Comparison of ENCODE assay signal across 8 mouse cellular contexts in genomic region chr2:174074621-174075020, GRCm38 (mm10). TPM values are rescaled to one million over a fixed set of nuclear protein-coding genes. Genes with fewer than 3 reads are reported as not detected.
DNase-seq lines count a peak whose midpoint lies in the region; ATAC-seq and TF ChIP-seq lines count a peak whose summit lies in the region.

No protein-coding gene starts in this region.

- TF ChIP-seq CTCF in hindbrain, postnatal 0 days (IDR thresholded peaks at IDR 0.05; ENCODE audit: low read depth), result no peak; the same call in 1 of the 2 replicates
- TF ChIP-seq CTCF in midbrain, postnatal 0 days (IDR thresholded peaks at IDR 0.05), result no peak; the same call in 1 of the 2 replicates

- peak; percentile 22; the same call in 1 of the 2 replicates for ATAC-seq in hindbrain, postnatal 0 days
- no peak for ATAC-seq in midbrain, postnatal 0 days (ENCODE audit: low FRiP score)

- peak; percentile 14 to 23 for DNase-seq in frontal cortex, postnatal 10 days (ENCODE audit: low spot score in 2 of 2)
- no peak for DNase-seq in frontal cortex, postnatal 25 days (ENCODE audit: low spot score in 2 of 2)
- DNase-seq in right cerebral cortex, postnatal 10 days (ENCODE audit: low spot score in 2 of 2), result peak; percentile 44 to 48
- no peak for DNase-seq in right cerebral cortex, postnatal 25 days
- peak; percentile 60 for DNase-seq in hindbrain, postnatal 0 days (ENCODE audit: low spot score)
- DNase-seq in midbrain, postnatal 0 days (ENCODE audit: low spot score), result peak; percentile 53
- no peak for DNase-seq in spleen, adult 12 weeks (ENCODE audit: low spot score)
- no peak for DNase-seq in spleen, postnatal 10 days (ENCODE audit: low spot score in 2 of 2)

- peak overlapping the region; percentile 48 for H3K9ac ChIP-seq in hindbrain, postnatal 0 days (replicated peaks; ENCODE audit: low read length)
- peak overlapping the region; percentile 58; the same call in 1 of the 2 replicates for H3K9ac ChIP-seq in midbrain, postnatal 0 days (replicated peaks; ENCODE audit: low read length, poor library complexity, severe bottlenecking)

- no peaks in the 10 kb centered on the region for H3K36me3 ChIP-seq in hindbrain, postnatal 0 days (ENCODE audit: insufficient read depth, low read length)
- H3K36me3 ChIP-seq in midbrain, postnatal 0 days (ENCODE audit: insufficient read depth, low read length), result no peaks in the 10 kb centered on the region

- H3K4me3 ChIP-seq in hindbrain, postnatal 0 days (ENCODE audit: low read length), result peak overlapping the region; percentile 35
- H3K4me3 ChIP-seq in midbrain, postnatal 0 days (ENCODE audit: low read depth, low read length), result peak overlapping the region; percentile 67

- H3K4me2 ChIP-seq in hindbrain, postnatal 0 days (ENCODE audit: low read depth, low read length), result peak overlapping the region; percentile 70
- peak overlapping the region; percentile 86 for H3K4me2 ChIP-seq in midbrain, postnatal 0 days (ENCODE audit: low read depth, low read length, poor library complexity, severe bottlenecking)

- no peaks in the 10 kb centered on the region for H3K27me3 ChIP-seq in hindbrain, postnatal 0 days (ENCODE audit: insufficient read depth, low read length)
- H3K27me3 ChIP-seq in midbrain, postnatal 0 days (ENCODE audit: insufficient read depth, low read length), result no peaks in the 10 kb centered on the region

- 1% methylated on average over 11 of the region's 13 CpGs for WGBS in hindbrain, postnatal 0 days
- WGBS in midbrain, postnatal 0 days, result 0% methylated on average over 10 of the region's 13 CpGs

- peak overlapping the region; percentile 80 for H3K27ac ChIP-seq in hindbrain, postnatal 0 days
- peak overlapping the region; percentile 71 for H3K27ac ChIP-seq in midbrain, postnatal 0 days (ENCODE audit: low read depth, low read length)

- H3K9me3 ChIP-seq in hindbrain, postnatal 0 days (ENCODE audit: low read length), result no peaks in the 10 kb centered on the region
- no peaks in the 10 kb centered on the region for H3K9me3 ChIP-seq in midbrain, postnatal 0 days (ENCODE audit: low read length)

- peaks cover 18% of the 10 kb centered on the region; the same call in 1 of the 2 replicates for H3K4me1 ChIP-seq in hindbrain, postnatal 0 days (ENCODE audit: insufficient read depth, low read length)
- peaks cover 5% of the 10 kb centered on the region for H3K4me1 ChIP-seq in midbrain, postnatal 0 days (ENCODE audit: insufficient read depth, low read length)

RNA-seq across cellular contexts. Expression of gene Stx16, which starts 1.5 kb away (rescaled TPM):
- total RNA-seq in hindbrain, postnatal 0 days (2014; rRNA removed), result 23.5 and 30.5 TPM in 2 replicates
- 7.9 and 8.6 TPM in 2 replicates for polyA plus RNA-seq in hindbrain, postnatal 0 days (2015; fragmentation: Nextera tagmentation; extraction: Ambion mirVana)
- total RNA-seq in midbrain, postnatal 0 days (2014; rRNA removed), result 35.4 and 38.8 TPM in 2 replicates
- 9.7 and 10.5 TPM in 2 replicates for polyA plus RNA-seq in midbrain, postnatal 0 days (2015; fragmentation: Nextera tagmentation; extraction: Ambion mirVana)

RNA-seq across cellular contexts. Expression of gene Npepl1, which starts 35.5 kb away (rescaled TPM):
- 24.7 and 29.5 TPM in 2 replicates for total RNA-seq in hindbrain, postnatal 0 days (2014; rRNA removed)
- polyA plus RNA-seq in hindbrain, postnatal 0 days (2015; fragmentation: Nextera tagmentation; extraction: Ambion mirVana), result 18.8 and 20.3 TPM in 2 replicates
- total RNA-seq in midbrain, postnatal 0 days (2014; rRNA removed), result 17.4 and 22.7 TPM in 2 replicates
- 14.5 and 15.7 TPM in 2 replicates for polyA plus RNA-seq in midbrain, postnatal 0 days (2015; fragmentation: Nextera tagmentation; extraction: Ambion mirVana)

Comparison
In these comparisons a context has a peak if more than half of its experiments do, and no peak if none do; other contexts are left out.
1. DNase-seq: peak in frontal cortex, postnatal 10 days (2 of 2), right cerebral cortex, postnatal 10 days (2 of 2), hindbrain, postnatal 0 days (single experiment) and midbrain, postnatal 0 days (single experiment); none in frontal cortex, postnatal 25 days (0 of 2), right cerebral cortex, postnatal 25 days (single experiment), spleen, adult 12 weeks (single experiment) and spleen, postnatal 10 days (0 of 2).